Comparison of ENCODE assay signal across 9 mouse cellular contexts in genomic region chr14:31662555-31663211, GRCm38 (mm10). TPM values are rescaled to one million over a fixed set of nuclear protein-coding genes. Genes with fewer than 3 reads are reported as not detected.
DNase-seq lines count a peak whose midpoint lies in the region; ATAC-seq and TF ChIP-seq lines count a peak whose summit lies in the region.
"Had no signal": no experiment of that assay in that cellular context is flagged by ENCODE, and none has a peak within 500 bp of the region (broad histone marks: within the 10 kb centered on the region; RNA-seq: fewer than 3 reads in every experiment).

No protein-coding gene starts in this region.

- H3K9me3 ChIP-seq in intestine, postnatal 0 days (ENCODE audit: control insufficient read depth), result no peaks in the 10 kb centered on the region

- DNase-seq in right cerebral cortex, adult 2 months (ENCODE audit: low spot score in 2 of 2), result peak; percentile 35 to 56
- no peak for DNase-seq in right cerebral cortex, postnatal 25 days
- peak; percentile 91 to 94 for DNase-seq in heart, adult 18-20 months
- peak; percentile 76 to 77 for DNase-seq in lung, adult 18-20 months
- peak; percentile 35 for DNase-seq in retina, embryonic 14.5 days (ENCODE audit: low spot score)
- DNase-seq in thymus, postnatal 4 days, result no peak

- peak overlapping the region; percentile 34 for H3K4me3 ChIP-seq in cortical plate, adult 2 months (ENCODE audit: insufficient read depth, low read length)
- H3K4me3 ChIP-seq in intestine, postnatal 0 days (ENCODE audit: low read depth, low read length), result peak overlapping the region; percentile 44; the same call in 1 of the 2 replicates

- no peaks in the 10 kb centered on the region for H3K27me3 ChIP-seq in intestine, postnatal 0 days (replicated peaks; ENCODE audit: control insufficient read depth, insufficient read depth, low read length)

- peaks cover 17% of the 10 kb centered on the region; the same call in 1 of the 2 replicates for H3K36me3 ChIP-seq in intestine, postnatal 0 days (ENCODE audit: control insufficient read depth, insufficient read depth)

- H3K4me2 ChIP-seq in intestine, postnatal 0 days (replicated peaks; ENCODE audit: low read depth), result peak overlapping the region; percentile 73

- no peak; the same call in 1 of the 2 replicates for TF ChIP-seq POLR2A in cortical plate, adult 2 months (IDR thresholded peaks at IDR 0.05; ENCODE audit: extremely low read depth, insufficient read depth, low read length)

- WGBS in intestine, postnatal 0 days, result 36% methylated on average over 9 of the region's 9 CpGs

- peak; percentile 2; the same call in 1 of the 2 replicates for ATAC-seq in intestine, postnatal 0 days

- peak overlapping the region; percentile 60; the same call in 1 of the 2 replicates for H3K9ac ChIP-seq in intestine, postnatal 0 days (ENCODE audit: low read depth, low read length)

- H3K27ac ChIP-seq in cortical plate, adult 2 months (ENCODE audit: insufficient read depth, low read length), result peak overlapping the region; percentile 98
- peak overlapping the region; percentile 92 for H3K27ac ChIP-seq in intestine, postnatal 0 days (ENCODE audit: low read depth, low read length)

- H3K4me1 ChIP-seq in cortical plate, adult 2 months (ENCODE audit: control insufficient read depth, insufficient read depth, low read length), result peaks cover 11% of the 10 kb centered on the region
- peaks cover 7% of the 10 kb centered on the region for H3K4me1 ChIP-seq in intestine, postnatal 0 days (replicated peaks; ENCODE audit: control insufficient read depth, insufficient read depth, low read length)

- no peak for TF ChIP-seq CTCF in cortical plate, adult 2 months (IDR thresholded peaks at IDR 0.05; ENCODE audit: extremely low read depth, insufficient read depth, low read length)
- TF ChIP-seq CTCF in intestine, postnatal 0 days (IDR thresholded peaks at IDR 0.05; ENCODE audit: low read depth), result no peak

RNA-seq across cellular contexts. Expression of gene Hacl1, which starts 21.6 kb away (rescaled TPM):
- polyA plus RNA-seq in cortical plate, adult 2 months (2012; rRNA removed), result 11.2 and 11.3 TPM in 2 replicates
- 10 to 100 TPM; 10.9 to 11.5 TPM for total RNA-seq in heart, adult 18-20 months (2021)
- 35.5 and 41.3 TPM in 2 replicates for polyA plus RNA-seq in intestine, postnatal 0 days (2015; fragmentation: Nextera tagmentation; extraction: Ambion mirVana)

RNA-seq across cellular contexts. Expression of gene Btd, which starts 21.9 kb away (rescaled TPM):
- 15.7 and 19.6 TPM in 2 replicates for polyA plus RNA-seq in cortical plate, adult 2 months (2012; rRNA removed)
- total RNA-seq in heart, adult 18-20 months (2021), result 10 to 100 TPM in 1 of 2 experiments, 1 to 10 TPM in 1; 7.8 to 13.2 TPM
- polyA plus RNA-seq in intestine, postnatal 0 days (2015; fragmentation: Nextera tagmentation; extraction: Ambion mirVana), result 45.5 and 48.5 TPM in 2 replicates

RNA-seq across cellular contexts. Expression of gene Gm49387, which starts 22.0 kb away (rescaled TPM):
- not detected in 2 replicates for polyA plus RNA-seq in cortical plate, adult 2 months (2012; rRNA removed)
- 1 to 10 TPM in 1 of 2 experiments, not detected in 1; 2.1 TPM for total RNA-seq in heart, adult 18-20 months (2021)
- polyA plus RNA-seq in intestine, postnatal 0 days (2015; fragmentation: Nextera tagmentation; extraction: Ambion mirVana), result 0.94 TPM in 1 of 2 replicates, not detected in the other
- polyA plus RNA-seq: brain, embryonic 14.5 days had no signal

Comparison
In these comparisons a context has a peak if more than half of its experiments do, and no peak if none do; other contexts are left out.
1. DNase-seq: peak in right cerebral cortex, adult 2 months (2 of 2), heart, adult 18-20 months (2 of 2), lung, adult 18-20 months (2 of 2) and retina, embryonic 14.5 days (single experiment); none in right cerebral cortex, postnatal 25 days (single experiment) and thymus, postnatal 4 days (single experiment).